Mouse (Mus musculus) left cerebral cortex, postnatal 4 days (tissue): ENCODE results near the gene Cavin2. TPM values are rescaled to one million over a fixed set of nuclear protein-coding genes. Genes with fewer than 3 reads are reported as not detected.

Experiments used
- DNase-seq: peaks from one replicate; pipeline ENCODE4 v3.0.0-alpha.2; 2022
- intact Hi-C: fragments of 180-260 bp; cut with DNase I; formaldehyde crosslinking; loops from one replicate; pipeline ENCODE4 v1.15.1; 2025
- total RNA-seq, 2 experiments: library from RNA; stranded (reverse); gene quantifications; 2 replicates each; pipeline ENCODE4 v1.2.3; 2021

The Cavin2 gene
- total RNA-seq, 2 experiments from 2014 or later = 2.9 to 3.4 TPM

GRCm38 (mm10) chr1:51300295-51300930 lies 11.5 kb downstream of the Cavin2 start:
- intact Hi-C loops = no loop called here
- DNase-seq = no peak

GRCm38 (mm10) chr1:51307056-51307455 lies 18.1 kb downstream of the Cavin2 start:
- no peak for DNase-seq
- intact Hi-C loops = no loop called here

GRCm38 (mm10) chr1:51315476-51315875 lies 26.6 kb downstream of the Cavin2 start:
- intact Hi-C loops = no loop called here

GRCm38 (mm10) chr1:51323506-51323905 lies 34.6 kb downstream of the Cavin2 start:
- intact Hi-C loops = no loop called here
- no peak for DNase-seq

More at GRCm38 (mm10) chr1:51315476-51315875, 26.6 kb downstream of the Cavin2 start:
- DNase-seq = no peak

- DNase-seq = no peak
- intact Hi-C loops = no loop called here
Observed at GRCm38 (mm10) chr1:51328541-51328940, 39.6 kb downstream of the Cavin2 start.

GRCm38 (mm10) chr1:51332986-51333385 lies 44.1 kb downstream of the Cavin2 start:
- no peak for DNase-seq

GRCm38 (mm10) chr1:51333557-51334285 lies 44.8 kb downstream of the Cavin2 start:
- intact Hi-C loops = loop anchor here (2.0 to 10.0 kb wide), 3 partner anchors 271 to 407 kb away; no protein-coding TSS in a partner anchor
- peak; percentile 89 for DNase-seq

More at GRCm38 (mm10) chr1:51332986-51333385, 44.1 kb downstream of the Cavin2 start:
- intact Hi-C loops = loop anchor here (2.0 to 10.0 kb wide), 2 partner anchors 272 to 406 kb away; no protein-coding TSS in a partner anchor

- intact Hi-C loops = loop anchor here (2.0 to 10.0 kb wide), 2 partner anchors 271 to 371 kb away; no protein-coding TSS in a partner anchor
- peak; percentile 16 for DNase-seq
Observed at GRCm38 (mm10) chr1:51334289-51334688, 45.4 kb downstream of the Cavin2 start.

- intact Hi-C loops = loop anchor here (2.0 to 10.0 kb wide), 2 partner anchors 270 to 372 kb away; no protein-coding TSS in a partner anchor
- no peak for DNase-seq
Observed at GRCm38 (mm10) chr1:51335081-51335480, 46.2 kb downstream of the Cavin2 start.

GRCm38 (mm10) chr1:51344160-51344559 lies 55.2 kb downstream of the Cavin2 start:
- peak; percentile 16 for DNase-seq
- intact Hi-C loops = no loop called here

- no peak for DNase-seq
Observed at GRCm38 (mm10) chr1:51347596-51347995, 58.7 kb downstream of the Cavin2 start.

GRCm38 (mm10) chr1:51348631-51349030 lies 59.7 kb downstream of the Cavin2 start:
- intact Hi-C loops = no loop called here
- no peak for DNase-seq

More at GRCm38 (mm10) chr1:51347596-51347995, 58.7 kb downstream of the Cavin2 start:
- intact Hi-C loops = no loop called here

- intact Hi-C loops = no loop called here
- peak; percentile 41 for DNase-seq
Observed at GRCm38 (mm10) chr1:51349291-51349967, 60.5 kb downstream of the Cavin2 start.

Other genes starting within 250 kb of the Cavin2 start
- 1 to 10 TPM; 7.7 to 8.4 TPM for gene Nabp1, start 189.3 kb downstream of the Cavin2 start, total RNA-seq